Mouse (Mus musculus) right cerebral cortex, adult 18-20 months (tissue): Measurements from ENCODE around the gene Wrap73.

Experiments used
- DNase-seq: peaks from one replicate; pipeline ENCODE4 v3.0.0; 2022; ENCODE audit warnings: mixed read lengths

The Wrap73 gene

DNA sequence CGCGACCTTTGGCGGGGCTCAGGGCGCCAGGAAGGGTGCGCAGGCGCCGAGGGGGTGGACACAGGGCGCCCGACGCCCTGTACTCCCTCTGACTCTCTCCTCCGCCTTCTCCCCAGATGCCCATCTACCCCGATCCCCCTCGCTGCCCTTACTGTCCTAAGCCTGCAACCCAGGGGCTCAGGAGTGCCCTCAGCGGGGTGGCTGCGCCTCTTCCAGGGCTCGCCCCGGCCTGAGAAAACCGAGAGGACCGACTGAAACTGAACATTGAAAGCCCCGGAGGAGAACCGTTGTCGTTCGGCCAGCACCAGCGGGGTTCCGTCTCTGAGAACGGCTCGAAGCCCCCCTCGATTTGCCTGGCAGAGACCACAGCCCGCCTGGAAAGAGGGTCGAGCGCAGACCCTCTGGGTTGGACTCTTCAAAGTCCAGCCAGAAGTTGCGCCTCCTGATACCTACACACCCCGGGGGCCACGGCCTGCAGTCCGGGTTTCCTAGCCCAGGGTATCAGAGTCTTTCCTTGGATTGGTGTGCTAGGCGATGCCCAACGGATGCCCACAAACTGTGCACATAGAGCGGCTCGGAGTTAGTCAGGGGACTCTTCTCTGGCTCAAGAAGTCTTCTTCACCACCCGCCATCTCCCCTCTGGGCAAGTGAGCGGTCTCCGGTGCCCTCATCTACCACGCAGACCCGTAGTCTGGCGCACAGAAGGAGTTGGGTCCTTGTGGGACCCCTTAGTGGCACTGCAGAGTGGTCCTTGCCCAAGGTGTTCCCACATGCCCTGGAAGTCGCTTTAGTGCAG is 1.8 kb upstream of the Wrap73 start:
- DNase-seq = no peak

DNA sequence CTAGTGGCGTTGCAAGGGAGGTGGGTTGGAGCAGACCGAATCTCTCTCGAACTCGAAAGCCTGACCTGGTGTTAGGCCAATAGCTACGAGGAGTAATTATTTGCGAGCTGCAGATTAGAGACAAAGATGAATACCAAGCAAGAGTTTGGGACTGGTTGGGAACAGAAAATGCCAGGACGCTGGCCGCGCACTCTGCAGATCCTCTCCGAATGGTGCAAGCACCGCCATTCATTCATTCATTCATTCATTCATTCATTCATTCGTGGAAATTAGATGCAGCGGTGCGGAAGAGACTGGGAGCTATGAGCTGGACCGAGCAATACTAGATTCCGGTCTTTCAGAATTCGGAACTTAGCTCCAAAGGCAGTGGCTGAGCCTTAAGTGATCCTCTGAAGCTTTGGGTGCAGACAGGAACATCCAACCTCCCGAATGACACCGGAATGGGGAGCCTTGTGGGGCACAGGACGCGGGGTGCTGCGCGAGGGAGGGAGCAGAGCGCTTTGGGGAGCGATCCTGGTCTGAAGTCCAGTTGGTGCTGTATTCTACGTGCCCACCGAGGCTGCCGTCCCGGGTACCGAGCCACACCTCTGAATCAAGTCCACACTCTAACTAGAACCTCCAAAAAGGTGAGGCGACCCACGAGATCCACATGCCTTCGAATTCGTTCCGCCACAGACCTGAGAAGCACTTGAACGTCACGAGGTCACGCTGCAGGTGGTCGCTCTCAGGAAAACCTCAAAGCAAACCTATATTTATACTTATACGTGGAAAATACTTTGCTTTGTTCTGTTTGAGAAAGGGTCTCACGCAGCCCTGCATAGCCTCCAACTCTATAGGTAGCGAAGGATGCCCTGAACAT is 934 bp upstream of the Wrap73 start:
- DNase-seq = no peak

DNA sequence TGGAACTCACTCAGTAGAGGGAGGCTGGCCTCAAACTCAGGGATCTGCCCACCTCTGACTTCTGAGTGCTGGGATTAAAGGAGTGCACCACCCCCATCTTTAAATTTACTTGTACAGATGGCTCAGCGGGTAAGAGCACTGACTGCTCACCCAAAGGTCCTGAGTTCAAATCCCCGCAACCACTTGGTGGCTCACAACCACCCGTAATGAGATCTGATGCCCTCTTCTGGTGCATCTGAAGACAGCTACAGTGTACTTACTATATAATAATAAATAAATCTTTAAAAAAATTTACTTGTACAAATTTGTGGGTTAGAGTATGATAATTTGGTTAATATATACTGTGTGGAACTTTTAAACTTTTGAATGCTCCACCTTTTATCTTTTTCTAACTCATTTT is 2.5 kb downstream of the Wrap73 start:
- no peak for DNase-seq

DNA sequence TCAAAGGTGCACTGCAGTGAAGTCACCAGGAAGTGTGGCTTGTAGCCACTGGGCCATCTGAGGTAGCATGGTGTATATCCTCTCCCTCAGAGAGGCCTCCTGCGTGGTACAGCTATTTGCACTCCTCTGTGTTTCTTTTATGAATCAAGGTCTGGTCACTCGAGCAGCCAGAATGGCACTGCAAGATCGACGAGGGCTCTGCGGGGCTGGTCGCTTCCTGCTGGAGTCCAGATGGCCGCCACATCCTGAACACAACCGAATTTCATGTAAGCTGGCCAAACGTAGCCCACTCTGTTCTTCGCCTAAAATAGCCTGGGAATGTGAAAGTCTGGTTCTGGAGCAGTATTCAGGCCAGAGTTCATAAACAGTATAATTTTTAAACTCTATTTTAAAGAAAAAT is 4.2 kb downstream of the Wrap73 start:
- peak; percentile 31 for DNase-seq

DNA sequence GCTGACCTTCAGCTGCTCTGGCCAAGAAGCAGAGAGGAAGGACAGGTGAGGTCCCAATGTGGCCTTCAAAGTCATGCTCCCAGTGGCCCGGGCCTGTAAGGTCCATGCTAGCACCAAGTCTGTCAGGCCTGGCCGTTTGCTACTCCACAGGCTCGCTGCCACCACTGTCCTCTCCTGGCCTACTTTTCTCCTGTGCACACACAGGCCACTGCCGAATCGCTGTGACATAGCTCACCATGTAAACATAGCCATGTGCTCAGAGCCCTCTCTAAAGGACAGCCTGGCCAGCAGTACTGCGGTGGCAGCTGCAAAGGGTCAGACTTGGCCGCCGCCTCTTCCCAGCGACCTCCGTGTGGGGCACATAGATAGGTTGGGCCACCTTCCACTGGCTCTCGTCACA is 11.9 kb downstream of the Wrap73 start:
- no peak for DNase-seq

DNA sequence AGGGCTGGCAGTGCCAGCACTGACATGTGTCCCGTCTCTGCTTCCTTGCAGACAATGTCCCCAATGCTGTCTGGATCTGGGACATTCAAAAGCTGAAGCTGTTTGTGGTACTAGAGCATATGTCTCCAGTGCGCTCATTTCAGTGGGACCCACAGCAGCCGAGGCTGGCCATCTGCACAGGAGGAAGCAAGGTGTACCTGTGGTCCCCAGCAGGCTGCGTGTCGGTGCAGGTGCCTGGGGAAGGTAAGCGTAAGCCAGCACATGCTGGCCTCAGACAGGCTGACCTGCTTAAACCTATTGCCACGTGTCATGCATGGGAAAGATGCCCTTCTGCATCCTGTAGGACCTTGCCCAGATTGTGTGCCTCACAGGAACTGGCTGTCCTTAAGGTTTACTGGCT is 13.9 kb downstream of the Wrap73 start:
- DNase-seq = no peak

DNA sequence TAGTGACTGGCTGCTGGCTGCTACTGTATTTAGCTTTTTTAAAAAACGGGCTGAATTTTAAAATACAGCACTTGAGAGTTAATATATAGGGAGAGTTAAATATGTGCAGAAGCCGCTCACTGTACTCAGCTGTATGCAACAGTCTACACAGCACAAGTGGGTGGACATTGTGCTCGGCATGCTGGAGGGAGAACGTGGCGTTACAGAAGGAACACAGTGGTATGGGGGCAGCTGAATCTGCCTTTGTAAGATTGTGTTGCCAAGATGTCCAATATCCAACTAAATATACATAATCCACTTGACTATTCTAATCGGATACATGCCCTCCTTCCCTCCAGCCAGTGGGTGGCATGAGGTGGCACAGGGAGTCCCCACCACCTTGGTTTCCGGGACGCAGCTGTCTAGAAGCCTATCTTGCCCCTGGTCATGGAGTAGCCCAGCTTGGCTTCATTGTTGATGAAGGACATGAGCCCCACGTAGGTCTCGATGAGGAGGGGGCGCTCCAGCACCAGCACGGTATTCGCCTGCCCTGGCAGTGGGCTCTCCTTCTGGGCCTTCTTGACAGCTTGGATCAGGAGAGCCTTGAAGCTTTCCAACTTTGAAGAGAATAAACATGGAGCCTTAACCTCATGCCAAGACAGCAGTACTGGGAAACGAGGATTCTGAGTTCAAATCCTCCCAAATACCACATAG is 15.9 kb downstream of the Wrap73 start:
- peak; percentile 53 for DNase-seq

DNA sequence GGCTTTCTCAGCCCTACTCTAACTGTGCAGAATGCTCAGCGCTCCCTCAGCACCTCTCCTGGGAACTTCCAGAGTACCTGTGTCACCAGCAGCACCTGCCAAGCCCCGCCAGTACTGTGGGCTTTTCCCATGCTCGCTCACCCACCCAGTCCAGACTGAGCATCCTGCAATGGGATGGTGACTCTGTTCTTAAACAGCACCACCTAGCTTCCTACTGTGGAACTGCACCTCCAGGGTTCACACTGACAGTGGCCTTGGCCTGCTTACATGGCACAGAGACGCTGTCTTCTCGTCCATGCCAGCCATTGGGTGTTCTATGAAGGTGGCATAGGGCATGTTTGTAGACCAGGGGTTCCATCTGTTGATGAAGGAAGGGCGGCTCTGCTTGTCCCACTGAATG is 16.8 kb downstream of the Wrap73 start:
- DNase-seq = peak; percentile 74

DNA sequence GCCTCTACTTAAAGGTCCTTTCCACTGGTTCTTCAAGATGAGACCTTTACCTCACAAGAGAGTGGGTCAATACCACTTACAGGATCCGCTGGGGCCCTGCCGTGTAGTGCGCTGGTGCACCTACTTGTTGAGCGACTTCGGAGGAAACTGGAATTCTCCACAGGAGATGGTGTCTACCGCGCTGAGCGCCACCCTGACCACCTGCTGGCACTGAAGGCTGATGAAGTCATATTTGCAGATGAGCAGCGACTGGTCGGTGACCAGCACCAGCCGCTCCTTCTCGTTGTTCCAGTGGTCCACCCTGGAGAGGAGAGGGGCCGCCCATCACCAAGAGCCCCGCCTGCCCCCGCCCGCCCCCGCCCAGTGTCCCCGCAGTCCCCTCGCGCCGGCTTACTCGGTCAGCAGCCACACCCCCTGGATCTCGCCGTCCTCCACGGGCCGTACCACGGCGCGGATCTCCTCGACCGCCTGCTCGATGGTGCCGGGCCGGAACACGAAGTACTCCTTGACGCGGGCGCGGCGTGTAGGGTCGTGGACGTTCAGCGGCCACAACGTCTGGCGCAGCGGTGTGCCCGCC is 17.9 kb downstream of the Wrap73 start:
- no peak for DNase-seq

DNA sequence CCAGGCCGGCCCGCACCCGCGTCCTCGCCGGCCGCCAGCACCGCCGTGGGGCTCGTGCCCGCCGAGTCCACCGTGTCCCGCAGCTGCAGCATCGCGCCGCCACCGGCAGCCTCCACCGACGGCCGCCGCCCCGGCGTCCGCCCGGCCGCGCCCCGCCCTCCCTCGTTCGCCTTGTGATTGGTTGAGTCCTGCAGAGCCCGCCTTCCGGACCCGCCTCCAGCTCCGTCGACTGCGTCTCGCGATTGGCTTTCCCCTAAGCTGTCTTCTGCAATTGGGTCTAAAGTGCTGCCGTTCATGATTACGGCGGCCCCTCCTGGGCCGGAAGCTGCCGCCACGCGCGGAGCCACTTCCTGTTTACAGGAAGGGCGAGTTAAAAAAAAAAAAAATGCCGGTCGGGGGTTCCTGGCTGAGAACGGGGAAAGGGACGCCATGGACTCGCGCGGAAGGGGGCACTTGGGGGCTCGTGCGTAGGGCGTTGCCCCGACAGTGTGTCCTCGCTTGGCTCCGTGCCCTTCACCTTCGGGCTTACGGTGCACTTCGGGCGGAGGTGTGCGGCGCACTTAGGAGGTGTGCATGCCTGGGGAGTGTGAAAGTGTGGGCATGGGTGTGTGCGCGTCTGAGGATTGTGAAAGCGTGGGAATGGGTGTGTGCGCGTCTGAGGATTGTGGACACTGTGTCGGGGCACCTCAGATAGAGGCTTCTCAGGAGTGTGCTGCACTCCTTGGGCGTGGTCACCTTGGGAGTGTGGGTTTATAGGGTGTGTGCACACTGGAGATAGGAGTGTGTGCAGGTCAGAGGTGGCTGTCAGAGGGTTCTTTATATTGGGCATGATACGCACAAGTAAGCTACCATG is 18.6 kb downstream of the Wrap73 start, which contains the start of gene Tprgl:
Gene Tprgl (minus strand): TSS at position 129 of the 853 bp plus-strand sequence.
- DNase-seq = peak; percentile 97

DNA sequence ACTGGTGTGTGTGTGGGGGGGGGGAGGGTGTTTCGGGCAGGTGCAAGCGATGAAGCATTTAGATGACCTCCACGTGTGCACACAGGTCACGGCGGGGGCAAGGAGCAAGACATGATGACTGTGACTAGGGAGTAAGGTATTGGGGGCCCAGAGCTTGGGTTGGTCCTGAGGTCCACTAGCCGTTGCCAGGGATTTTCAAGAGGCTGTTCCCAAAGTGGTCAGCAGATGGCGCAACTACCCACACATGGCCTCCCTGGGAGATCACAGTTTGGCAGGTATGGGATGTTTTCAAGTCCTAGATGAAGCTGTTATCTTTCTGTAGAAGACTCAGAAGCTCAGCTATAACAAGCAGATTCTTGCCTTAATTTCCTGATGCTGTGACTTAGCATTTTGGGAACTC is 21.1 kb downstream of the Wrap73 start:
- peak; percentile 49 for DNase-seq

DNA sequence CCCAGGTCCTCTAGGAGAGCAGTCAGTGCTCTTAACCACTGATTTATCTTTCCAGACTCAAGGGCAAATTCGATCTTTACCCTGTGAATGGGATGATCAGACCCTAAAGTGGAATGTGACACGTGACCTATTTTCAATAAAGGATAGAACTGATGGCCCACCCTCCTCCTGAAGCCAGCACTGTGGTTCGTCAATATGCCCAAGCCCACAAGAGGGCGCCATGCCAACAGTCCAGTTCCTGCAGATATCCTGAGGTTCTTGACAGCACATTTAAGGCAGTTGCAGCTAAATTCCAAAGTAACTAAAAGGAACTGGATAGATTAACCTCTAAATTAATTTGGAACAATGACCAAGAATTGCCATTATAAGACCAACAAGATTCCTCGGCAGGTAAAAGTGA is 24.9 kb downstream of the Wrap73 start:
- DNase-seq = no peak

DNA sequence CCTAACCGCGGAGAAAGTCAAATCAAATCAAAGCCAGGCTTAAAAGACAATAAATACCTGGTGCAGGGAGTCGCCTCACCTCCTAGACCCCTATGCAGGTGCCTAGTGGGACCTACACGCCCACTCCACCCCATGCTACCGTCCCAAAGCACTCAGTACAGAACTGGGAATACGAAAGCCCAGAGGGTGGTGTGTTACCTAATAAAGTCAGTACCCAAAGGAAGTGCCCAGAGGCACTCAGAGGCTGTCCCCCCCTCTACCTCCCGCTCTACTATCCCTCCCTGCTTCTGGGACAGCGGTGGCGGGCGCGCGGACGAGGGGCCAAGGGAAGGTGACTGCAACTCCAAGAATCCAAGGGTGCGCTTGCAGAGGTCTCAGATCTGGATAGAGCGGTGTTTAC is 27.8 kb downstream of the Wrap73 start:
- no peak for DNase-seq

DNA sequence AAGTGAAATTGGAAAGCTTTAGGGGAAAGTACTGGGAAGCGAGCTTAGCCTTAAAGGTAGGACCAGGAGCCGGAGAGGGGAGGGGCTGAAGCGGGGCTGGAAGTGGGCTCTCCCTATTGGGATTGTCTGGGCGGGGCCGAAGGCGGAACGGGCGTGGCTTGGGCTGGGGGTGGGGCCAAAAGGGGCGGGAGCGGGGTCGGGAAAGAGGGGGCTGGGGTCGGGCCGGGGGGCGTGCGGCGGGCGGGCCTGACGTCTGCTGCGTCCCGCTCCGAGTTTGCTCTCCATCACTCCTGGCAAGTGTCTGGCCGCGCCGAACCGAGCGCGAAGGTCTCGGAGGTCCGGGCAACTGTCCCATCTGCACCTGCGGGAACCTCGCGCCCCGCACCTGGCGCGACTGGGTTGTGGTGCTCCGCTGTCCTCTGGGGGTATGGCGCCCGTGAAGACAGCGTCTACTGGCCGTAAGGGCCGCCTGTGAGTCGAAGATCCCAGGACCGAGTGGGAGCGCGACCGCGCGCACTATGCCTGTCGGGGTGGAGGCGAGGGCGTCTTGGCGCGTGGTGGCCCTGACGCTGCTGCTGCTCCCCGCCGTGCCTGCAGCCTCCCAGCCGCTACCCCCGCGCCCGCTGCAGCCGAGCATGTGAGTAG is 28.5 kb downstream of the Wrap73 start, which contains the start of gene Megf6:
Gene Megf6 (plus strand): TSS at position 225 of the 645 bp plus-strand sequence.
- DNase-seq = no peak

DNA sequence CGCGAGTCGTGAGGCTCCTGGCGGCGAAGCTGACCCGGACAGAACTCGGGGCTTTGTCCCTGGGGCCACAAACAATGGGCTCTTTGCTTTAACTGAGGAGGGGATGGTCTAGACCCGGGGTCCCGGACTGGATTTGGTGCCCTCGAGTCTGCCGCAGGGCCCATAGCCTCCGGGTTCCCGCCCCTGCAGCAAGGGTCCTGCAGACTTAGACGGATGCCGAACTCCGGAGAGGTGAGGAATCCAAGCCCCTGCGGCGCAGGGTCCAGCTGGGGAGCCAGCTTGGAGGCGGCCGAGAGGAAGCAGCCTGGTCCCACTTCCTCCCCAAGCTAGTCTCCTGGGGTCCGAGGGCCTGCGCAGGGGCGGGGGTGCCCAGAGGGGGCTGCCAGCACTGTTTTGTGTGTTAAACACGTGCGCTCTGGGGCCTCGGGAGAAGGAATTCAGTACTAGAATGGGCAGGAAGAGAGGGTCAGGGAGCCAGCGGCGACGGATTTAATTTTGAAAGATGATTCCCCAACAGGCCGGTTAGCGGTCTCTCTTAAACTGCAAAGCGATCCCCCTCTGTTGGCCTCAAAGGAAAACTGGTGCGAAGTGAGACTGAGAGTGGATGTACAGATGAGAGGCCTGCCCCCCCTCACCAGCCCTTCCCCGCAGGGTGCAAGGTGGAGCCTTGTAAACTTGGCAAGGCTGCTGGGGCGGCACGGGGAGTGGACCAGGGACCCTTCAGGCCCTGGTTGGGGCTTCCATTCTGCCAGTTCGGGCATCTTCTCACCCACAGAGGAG is 29.2 kb downstream of the Wrap73 start:
- DNase-seq = no peak

DNA sequence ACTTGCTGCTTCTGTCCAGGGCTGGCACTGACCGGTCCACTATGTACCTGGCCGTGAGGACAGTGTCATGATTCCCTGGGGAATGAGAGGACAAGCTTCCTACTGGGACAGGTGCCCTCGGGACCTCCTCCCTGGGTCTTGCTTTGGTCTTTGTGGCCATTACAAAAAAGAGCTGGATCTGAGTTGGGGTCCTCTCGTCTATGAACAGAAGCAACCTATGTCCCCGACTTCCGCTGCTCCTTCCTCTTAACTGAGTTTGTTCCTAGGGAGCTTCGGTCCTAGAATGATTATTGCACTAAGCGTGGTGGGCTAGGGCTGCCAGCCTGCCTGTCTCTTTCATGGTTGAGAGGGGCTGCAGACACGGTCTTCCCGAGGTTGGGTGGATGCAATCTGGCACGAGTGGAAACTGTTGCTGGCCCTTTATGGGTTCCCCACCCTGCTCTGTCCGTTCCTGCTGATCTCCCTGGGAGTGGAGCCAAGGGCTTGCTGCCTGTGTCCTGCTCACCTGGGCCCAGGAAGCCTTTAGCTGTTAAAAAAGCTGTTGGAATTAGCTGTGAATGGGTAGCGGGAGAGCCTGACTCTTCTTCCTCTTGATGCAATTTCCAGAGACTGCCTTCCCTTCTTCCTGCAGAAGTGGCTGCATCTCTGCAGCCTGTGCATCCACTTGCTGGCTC is 29.9 kb downstream of the Wrap73 start:
- DNase-seq = no peak

DNA sequence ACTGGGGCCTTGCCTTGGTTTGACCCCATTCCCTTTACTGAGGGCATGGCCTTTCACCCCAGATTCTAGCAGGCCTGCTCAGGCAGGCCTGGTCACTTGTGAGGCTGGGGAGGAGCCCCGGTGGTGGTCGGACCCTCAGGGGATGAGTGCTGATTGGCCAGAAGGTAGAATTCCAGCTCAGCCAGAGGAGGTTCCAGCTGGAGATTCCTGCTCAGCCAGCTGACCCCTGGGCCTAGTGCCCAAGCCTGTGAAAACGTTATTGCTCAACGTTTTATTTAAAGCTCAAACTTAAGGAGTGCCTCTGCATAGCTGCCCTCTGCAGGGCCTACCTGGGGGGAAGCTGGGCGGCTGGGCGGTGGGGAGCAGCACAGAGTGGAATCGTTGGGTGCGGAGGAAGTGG is 35.1 kb downstream of the Wrap73 start:
- DNase-seq = no peak

DNA sequence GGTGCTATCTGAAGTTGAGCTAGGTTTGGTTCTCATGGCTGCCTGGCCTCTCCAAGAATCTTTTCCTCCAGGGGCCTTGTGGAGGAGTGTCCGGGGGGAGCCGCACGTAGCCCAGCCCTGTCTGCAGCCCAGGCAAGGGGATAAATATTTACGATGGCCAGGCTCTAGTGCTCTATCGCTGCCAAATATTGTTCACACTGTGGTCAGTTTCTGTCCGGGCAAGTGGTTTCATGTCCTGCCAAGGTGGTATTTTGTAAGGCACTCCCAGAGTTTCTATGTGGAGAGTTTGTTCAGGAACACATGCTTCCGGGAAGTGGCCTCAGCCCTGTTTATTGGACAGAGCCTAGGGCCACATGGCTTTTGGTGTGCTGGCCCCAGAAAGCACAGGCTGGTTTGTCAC is 38.8 kb downstream of the Wrap73 start:
- DNase-seq = no peak

DNA sequence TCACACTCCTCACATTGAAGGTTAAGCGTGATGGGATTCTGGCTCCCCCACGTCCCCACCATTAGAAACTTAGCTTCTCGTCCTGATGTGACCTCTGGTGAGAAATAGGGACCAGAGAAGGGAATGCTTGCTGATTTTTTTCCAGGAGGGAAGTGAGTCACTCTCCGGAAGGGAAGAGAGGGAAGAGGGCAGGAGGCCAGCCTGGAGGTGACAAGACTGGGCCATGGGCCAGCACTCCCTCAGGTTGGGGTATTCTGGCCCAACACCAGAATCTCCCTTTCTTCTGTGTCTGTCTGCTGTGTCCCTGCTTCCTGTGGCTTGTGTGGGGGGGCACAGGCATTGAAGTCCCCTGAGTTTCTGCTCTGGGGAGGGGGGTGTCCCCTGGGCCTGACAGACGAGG is 41.4 kb downstream of the Wrap73 start:
- DNase-seq = no peak

DNA sequence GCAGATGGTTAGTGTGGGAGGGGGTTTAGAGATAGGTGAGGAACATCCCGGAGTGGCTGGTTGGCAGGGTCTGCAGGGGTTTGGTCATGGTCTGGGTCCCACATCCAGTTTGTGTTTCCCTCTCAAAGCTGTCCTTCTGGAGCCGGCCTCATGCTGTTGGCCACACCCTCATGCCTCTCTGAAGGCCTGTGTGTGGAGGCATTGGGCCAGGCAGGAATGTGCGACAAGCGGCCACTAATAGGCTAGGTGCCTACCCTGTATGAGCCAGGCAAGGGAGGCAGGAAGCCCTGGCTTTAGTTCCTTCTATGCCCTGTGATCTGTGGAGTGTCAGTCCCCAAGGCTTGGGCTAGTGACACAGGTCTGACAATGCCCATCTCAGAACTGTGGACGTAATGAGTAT is 42.8 kb downstream of the Wrap73 start:
- no peak for DNase-seq
